Mouse (Mus musculus): ENCODE results near the gene Rad51b.
A peak's percentile ranks its signal among the peaks of the same experiment; 100 is the strongest.

Rad51b gene

GRCm38 (mm10) chr12:79745845-79746510 lies 448.9 kb downstream of the Rad51b start:
- no peak for DNase-seq

DNA sequence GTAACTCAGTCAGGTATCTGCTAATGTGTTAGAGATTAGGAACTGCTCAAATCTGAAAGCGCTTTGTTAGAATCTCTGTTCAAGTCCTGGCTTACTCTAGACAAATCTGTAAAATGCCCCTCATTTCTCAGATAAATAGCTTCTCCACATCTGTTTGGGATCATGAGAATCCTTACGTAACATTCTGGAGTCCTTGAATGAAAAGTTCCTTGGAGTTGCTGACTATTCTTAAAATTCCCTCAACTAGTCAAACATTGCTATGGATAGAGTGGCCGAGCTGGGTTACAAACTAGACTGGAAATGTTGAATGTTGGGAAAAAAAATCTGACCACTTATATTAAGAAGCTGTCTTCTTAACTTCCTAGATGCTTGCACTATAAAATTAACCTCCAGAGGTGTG lies 450.5 kb downstream of the Rad51b start:
- no peak for DNase-seq

GRCm38 (mm10) chr12:79748862-79749261 lies 451.8 kb downstream of the Rad51b start:
- DNase-seq: no peak

DNA sequence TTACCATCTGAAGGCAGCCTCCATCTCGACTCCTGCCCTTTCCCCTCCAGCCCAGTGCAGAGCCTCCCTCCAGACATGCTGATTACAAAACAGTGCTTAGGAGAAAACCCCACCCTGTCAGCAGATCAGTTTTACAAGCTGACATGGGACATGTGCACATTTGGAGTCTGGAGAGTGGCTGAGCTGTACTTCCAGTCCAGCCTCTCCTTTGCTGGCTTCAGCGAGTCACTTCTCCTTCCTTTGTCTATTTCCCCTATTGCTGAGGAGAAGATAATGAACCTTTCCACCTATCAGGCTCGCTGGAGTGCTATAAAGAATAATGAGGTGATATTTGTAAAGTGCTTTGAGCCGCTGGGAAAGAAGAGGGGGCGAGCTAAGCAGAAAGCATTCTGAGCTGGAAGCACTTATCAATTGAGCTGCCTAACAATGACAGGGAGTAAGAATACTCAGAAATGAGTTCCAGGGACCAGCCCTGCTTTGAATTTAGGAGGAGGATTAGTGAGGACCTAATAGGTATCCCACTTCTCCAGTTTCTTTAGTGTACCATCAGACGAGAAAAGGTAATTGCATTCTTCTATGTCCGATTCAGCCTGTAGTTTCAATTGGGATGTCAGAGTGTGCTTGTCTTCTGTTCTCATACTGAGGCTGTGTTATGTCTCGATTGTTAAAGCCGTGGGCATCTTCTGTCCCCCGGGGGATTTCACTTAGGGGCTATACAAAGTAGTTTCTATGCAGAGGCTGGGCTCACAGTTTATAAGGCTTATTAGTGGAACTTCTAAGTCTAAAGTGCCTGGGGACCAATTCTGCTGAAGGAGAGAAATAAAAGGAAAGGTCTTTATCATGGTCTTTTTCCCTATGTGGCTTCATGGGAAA lies 453.4 kb downstream of the Rad51b start:
- DNase-seq: no peak

- DNase-seq: peak; percentile 52 to 53
Observed at GRCm38 (mm10) chr12:79751781-79752180, 454.7 kb downstream of the Rad51b start.

GRCm38 (mm10) chr12:79752189-79752588 lies 455.1 kb downstream of the Rad51b start:
- DNase-seq: no peak

DNA sequence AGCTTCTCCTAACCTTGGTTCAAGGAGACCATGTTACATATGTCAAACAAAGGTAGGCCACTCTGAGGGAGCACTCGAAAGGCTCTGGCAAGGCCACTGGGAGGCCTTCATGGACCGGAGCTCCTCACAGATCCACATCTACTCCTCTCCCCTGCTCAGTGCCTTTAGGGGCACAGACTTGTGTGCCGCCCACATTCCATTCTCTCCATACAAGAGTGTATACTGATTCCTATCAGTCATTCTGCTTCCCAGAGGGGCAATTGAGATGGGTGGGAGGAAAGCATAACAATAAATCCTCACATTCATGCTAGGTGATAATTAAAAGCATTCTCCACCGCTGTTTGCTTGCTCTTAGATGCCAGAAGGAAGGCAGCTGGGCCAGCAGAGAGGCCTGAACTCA lies 458.5 kb downstream of the Rad51b start:
- DNase-seq: no peak

- DNase-seq: no peak
Observed at GRCm38 (mm10) chr12:79756352-79756751, 459.3 kb downstream of the Rad51b start.

DNA sequence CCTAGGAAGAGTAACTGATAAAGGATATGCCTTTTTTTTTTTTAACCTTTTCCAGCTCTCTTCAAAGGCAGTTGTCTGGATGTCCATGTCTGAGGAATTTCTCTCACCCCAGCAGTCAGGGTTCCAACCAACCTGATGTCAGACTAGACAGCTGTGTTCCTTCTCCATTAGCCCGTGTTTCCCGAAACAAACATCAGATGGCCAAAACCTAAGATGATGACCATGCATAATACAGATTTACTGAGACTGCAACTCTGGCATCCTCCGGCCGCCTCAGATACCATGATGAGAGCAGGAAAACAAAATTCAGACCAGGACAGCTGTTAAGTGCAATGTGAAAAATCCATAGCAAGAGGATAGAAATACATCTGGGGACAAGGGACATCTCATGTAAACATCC lies 460.7 kb downstream of the Rad51b start:
- DNase-seq: no peak

GRCm38 (mm10) chr12:79759180-79759902 lies 462.3 kb downstream of the Rad51b start:
- no peak for DNase-seq

- no peak for DNase-seq
Observed at GRCm38 (mm10) chr12:79761217-79761616, 464.1 kb downstream of the Rad51b start.

- DNase-seq: no peak
Observed at GRCm38 (mm10) chr12:79762087-79762486, 465.0 kb downstream of the Rad51b start.

DNA sequence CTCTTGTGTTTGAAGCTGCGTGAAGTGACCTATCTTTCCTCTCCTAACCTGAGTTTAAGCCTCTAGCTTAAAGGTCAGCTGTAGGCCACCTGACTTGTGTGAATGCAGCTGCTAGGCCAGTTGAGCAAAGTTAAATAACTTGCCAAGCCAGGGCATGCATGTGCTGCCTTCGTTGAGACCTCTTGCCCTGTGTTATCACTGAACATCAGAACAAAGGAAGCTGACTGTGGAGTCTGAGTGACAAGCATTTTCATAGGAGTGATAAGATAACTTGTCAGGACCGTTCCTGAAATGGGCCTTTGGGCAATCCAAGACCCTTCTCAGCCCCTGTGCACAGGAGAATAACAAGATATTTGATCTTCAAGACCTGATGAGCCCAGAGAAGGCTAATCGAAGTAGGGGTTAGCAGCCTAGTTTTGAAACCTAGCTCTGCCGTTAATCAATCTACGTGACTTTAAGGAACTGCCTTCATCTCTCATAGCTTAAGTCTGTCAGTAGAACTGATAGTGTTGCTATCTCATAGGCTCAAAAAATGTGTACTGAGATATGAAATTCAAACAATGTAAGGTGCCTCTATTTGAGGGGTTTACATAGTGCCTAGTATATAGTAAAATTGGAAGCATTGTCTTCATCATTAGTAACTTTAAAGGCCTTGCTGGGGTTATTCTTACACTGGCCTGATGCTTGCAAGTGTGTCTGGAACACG lies 465.6 kb downstream of the Rad51b start:
- DNase-seq: no peak

DNA sequence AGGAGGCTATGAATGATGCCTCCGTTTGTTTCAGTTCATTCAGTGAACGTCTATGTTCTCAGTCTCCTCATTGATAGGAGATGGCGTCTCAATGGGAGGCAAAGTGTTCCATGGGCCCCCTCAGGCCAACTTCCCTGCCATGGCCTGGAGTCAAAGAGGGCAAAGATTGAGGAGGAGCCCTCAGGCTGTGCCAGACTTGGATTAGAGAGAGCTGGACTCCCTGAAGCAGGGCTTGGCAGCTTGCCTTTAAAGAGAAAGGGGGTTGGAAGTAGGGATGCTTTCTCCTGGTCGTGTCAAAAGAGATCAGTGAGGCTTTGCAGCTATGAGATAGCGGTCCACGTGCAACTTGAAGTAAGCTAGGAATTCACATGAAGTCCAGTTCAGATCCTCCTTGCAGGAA lies 469.0 kb downstream of the Rad51b start:
- no peak for DNase-seq

DNA sequence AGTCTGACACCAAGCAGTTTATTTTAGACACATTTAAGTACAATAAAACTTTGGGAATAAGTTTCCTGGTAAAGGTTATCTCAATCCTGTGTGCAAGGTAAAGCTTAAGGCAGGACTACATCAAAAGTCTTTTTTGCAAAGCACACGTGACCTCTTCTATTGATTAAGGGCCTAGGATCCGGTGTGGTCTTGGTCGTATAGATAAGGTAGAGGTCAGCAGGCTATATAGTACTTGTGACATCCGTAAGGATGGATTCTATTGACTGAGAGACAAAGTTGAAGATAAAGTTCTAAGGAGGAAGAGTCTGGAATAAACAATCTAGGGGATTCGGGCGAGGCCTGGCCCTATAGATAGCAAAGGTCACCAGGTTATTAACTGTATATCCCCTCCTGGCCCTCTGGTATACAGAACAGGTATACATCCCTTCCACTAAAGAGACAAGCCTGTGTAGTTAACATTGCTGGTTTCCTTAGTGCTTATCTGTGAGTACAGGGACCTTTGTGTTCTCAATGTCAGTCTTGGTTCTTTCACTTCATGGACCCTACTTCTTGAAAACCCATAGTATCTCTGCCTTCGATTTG lies 471.8 kb downstream of the Rad51b start:
- DNase-seq: no peak

DNA sequence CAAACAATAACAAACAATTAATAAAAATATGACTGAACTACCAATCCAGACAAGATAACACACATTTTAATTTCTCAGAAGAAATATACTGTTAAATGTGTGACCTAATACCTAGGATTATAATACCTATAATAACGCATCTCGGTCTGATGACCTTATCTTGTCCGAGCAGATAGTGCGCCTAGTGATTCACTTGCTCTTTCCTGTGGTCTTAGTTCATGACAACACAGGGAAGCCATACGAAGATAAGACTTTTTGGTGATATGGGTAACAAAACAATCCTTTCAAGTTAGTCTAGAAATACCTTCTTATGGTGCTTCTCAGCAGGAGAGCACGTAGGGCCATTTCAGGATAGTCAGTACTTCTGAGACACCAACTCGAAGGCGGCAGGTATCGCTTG lies 472.7 kb downstream of the Rad51b start:
- DNase-seq: no peak

- no peak for DNase-seq
Observed at GRCm38 (mm10) chr12:79771194-79771593, 474.1 kb downstream of the Rad51b start.

DNA sequence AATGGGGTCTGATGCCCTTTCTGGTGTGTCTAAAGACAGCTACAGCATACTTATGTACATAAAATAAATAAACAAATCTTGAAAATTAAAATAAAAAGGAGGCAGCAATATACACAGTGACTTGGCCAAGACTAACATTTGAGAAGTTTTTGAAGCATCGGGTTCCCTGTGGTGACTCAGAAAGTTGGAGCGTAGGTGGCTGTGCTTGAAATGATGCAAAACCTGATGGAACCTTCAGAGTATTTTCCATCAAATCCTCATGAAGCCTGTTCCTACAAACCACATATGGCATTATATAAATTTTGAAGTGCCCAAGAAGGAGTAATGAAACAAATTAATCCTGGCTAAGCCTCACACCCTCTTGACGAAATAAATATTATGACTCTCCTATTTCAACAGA lies 474.7 kb downstream of the Rad51b start:
- DNase-seq: no peak

- DNase-seq: no peak
Observed at GRCm38 (mm10) chr12:79773246-79773645, 476.2 kb downstream of the Rad51b start.

DNA sequence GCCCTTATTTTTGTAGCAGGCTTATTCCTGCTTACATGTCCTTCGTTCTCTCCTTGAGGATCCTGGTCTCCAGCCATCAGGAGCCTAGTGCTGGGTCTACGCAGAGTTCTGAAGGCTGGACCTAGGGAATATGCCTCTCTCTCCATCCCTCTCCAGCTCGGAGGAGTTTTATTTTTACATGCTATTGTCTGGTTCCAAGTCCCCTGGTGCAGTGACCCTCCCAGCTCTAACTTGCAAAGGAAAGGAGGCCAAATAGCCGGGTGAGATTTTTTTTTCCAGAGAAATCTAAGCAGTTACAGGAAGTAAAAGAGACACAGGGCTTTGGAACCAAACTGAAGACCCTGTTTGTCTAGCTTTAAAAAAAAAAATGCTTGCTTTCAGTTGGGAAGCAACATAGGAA lies 477.5 kb downstream of the Rad51b start:
- no peak for DNase-seq

- no peak for DNase-seq
Observed at GRCm38 (mm10) chr12:79776828-79777227, 479.7 kb downstream of the Rad51b start.

DNA sequence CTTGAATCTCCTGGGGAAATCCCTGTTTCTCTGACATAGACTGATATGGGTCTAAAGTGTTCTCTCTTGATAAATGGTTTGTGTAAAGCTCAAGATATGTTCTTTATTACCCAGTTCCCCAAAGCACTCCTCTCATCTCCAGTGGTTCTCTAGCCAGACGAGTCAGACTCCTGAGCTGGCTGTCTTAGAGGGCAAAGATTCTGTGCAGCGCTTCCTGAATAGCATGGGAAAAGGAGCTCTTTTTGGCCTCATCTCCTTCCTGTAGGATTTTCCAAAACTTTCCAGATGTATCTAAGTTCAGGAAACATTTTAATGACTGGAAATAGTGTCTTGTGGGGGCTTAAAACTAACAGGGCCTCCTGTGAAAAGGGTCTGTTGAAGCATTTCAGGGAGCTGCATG lies 483.7 kb downstream of the Rad51b start:
- DNase-seq: no peak

DNA sequence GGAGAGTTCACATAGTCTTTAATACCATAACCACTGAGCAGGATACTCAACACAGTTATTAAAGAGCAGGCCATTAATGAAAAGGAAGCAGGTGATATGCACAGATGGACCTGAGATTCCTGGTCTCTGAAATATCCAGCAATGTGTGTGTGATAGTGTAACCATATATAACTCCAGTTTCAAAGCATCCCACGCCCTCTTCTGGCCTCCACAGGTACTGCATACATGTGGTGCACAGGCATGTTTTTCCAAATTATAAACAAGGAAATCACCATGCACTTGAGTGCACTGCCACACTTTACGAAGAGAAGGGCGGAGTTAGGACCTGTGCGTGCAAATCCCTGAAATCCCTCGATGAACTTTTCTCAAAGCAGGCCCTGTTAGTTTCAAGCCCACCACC lies 484.7 kb downstream of the Rad51b start:
- no peak for DNase-seq
